Mouse (Mus musculus): ENCODE measurements around the gene Ttc8. TPM values are rescaled to one million over a fixed set of nuclear protein-coding genes. Genes with fewer than 3 reads are reported as not detected.
A peak's percentile ranks its signal among the peaks of the same experiment; 100 is the strongest.

Gene Ttc8
- polyA plus RNA-seq, 1 experiment: 17.6 TPM

- TF ChIP-seq POLR2A (IDR thresholded peaks at IDR 0.05; ENCODE audit: control insufficient read depth, low read depth, low read length) (no peak), CTCF (IDR thresholded peaks at IDR 0.05; ENCODE audit: control insufficient read depth, insufficient read depth, insufficient replicate concordance, low read depth, low read length) (no peak)
- no peak overlapping the region for H3K27ac ChIP-seq (ENCODE audit: control insufficient read depth, insufficient read depth, low read depth, low read length)
Observed at GRCm38 (mm10) chr12:99004752-99005151, 84.4 kb downstream of the Ttc8 start.

DNA sequence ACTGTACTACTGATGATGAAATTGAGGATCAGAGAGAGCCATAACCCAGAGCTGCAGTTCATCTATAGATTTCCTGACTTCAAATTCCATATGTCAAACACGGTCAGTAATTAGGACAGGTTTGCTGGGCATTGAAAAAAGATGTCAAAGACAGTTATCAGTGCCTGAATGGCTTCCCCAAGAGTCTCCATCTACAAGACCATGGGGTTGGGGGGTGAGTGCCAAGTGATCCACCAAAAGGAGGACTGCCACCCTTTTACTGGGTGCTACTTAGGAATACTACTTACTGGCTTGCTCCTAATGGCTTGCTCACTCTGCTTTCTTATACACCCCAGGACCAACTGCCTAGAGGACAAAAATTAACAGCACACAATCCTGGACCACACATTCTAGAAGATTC is 88.4 kb downstream of the Ttc8 start:
- Histone ChIP-seq H3K4me3 (ENCODE audit: control insufficient read depth, low read depth, low read length) (no peak overlapping the region), H3K36me3 (ENCODE audit: control insufficient read depth, insufficient read depth, low read length) (no peaks in the 10 kb centered on the region), H3K27ac (ENCODE audit: control insufficient read depth, insufficient read depth, low read depth, low read length) (no peak overlapping the region), H3K4me1 (ENCODE audit: control insufficient read depth, insufficient read depth, low read length) (peaks cover 8% of the 10 kb centered on the region), H3K27me3 (ENCODE audit: control insufficient read depth, insufficient read depth, low read length) (no peaks in the 10 kb centered on the region)
- TF ChIP-seq CTCF (IDR thresholded peaks at IDR 0.05; ENCODE audit: control insufficient read depth, insufficient read depth, insufficient replicate concordance, low read depth, low read length): no peak
- TF ChIP-seq POLR2A (IDR thresholded peaks at IDR 0.05; ENCODE audit: control insufficient read depth, low read depth, low read length): no peak

More at GRCm38 (mm10) chr12:99004752-99005151, 84.4 kb downstream of the Ttc8 start:
- H3K27me3 ChIP-seq (ENCODE audit: control insufficient read depth, insufficient read depth, low read length): no peaks in the 10 kb centered on the region
- no peak overlapping the region for H3K4me3 ChIP-seq (ENCODE audit: control insufficient read depth, low read depth, low read length)
- no peaks in the 10 kb centered on the region for H3K36me3 ChIP-seq (ENCODE audit: control insufficient read depth, insufficient read depth, low read length)
- no peaks in the 10 kb centered on the region for H3K4me1 ChIP-seq (ENCODE audit: control insufficient read depth, insufficient read depth, low read length)

DNA sequence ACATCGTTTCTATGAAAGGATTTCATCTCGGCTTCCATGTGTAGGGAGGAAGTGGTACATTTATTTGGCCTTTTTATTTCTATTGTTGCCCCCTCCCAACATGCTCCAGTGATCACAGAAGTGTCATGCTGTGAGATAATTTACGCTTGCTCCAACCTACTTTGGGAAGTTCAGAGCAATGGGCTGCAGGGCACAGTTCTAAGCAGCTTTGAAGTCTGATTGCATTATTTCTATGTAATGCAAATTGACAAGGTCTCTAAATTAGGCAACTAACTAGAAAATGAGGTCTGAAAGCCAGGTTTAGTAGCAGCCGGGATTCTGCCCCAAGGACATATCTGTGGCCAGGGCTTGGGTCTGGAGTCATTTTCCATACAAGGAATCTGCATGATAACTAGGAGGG is 89.1 kb downstream of the Ttc8 start:
- H3K36me3 ChIP-seq (ENCODE audit: control insufficient read depth, insufficient read depth, low read length): no peaks in the 10 kb centered on the region
- TF ChIP-seq POLR2A (IDR thresholded peaks at IDR 0.05; ENCODE audit: control insufficient read depth, low read depth, low read length) (no peak), CTCF (IDR thresholded peaks at IDR 0.05; ENCODE audit: control insufficient read depth, insufficient read depth, insufficient replicate concordance, low read depth, low read length) (no peak)

GRCm38 (mm10) chr12:99010044-99010443 is 89.7 kb downstream of the Ttc8 start:
- no peak for TF ChIP-seq CTCF (IDR thresholded peaks at IDR 0.05; ENCODE audit: control insufficient read depth, insufficient read depth, insufficient replicate concordance, low read depth, low read length)
- no peak for TF ChIP-seq POLR2A (IDR thresholded peaks at IDR 0.05; ENCODE audit: control insufficient read depth, low read depth, low read length)
- no peak overlapping the region for H3K27ac ChIP-seq (ENCODE audit: control insufficient read depth, insufficient read depth, low read depth, low read length)
- H3K27me3 ChIP-seq (ENCODE audit: control insufficient read depth, insufficient read depth, low read length): no peaks in the 10 kb centered on the region
- peak overlapping the region; percentile 53 for H3K4me3 ChIP-seq (ENCODE audit: control insufficient read depth, low read depth, low read length)
- no peaks in the 10 kb centered on the region for H3K36me3 ChIP-seq (ENCODE audit: control insufficient read depth, insufficient read depth, low read length)
- peaks cover 8% of the 10 kb centered on the region for H3K4me1 ChIP-seq (ENCODE audit: control insufficient read depth, insufficient read depth, low read length)

More for the DNA sequence above, 89.1 kb downstream of the Ttc8 start:
- Histone ChIP-seq H3K4me3 (ENCODE audit: control insufficient read depth, low read depth, low read length) (no peak overlapping the region; the same call in 1 of the 2 replicates), H3K27ac (ENCODE audit: control insufficient read depth, insufficient read depth, low read depth, low read length) (no peak overlapping the region), H3K27me3 (ENCODE audit: control insufficient read depth, insufficient read depth, low read length) (no peaks in the 10 kb centered on the region), H3K4me1 (ENCODE audit: control insufficient read depth, insufficient read depth, low read length) (peaks cover 8% of the 10 kb centered on the region)

GRCm38 (mm10) chr12:99011161-99011861 is 90.9 kb downstream of the Ttc8 start:
- peaks cover 8% of the 10 kb centered on the region for H3K4me1 ChIP-seq (ENCODE audit: control insufficient read depth, insufficient read depth, low read length)
- no peaks in the 10 kb centered on the region for H3K27me3 ChIP-seq (ENCODE audit: control insufficient read depth, insufficient read depth, low read length)
- H3K27ac ChIP-seq (ENCODE audit: control insufficient read depth, insufficient read depth, low read depth, low read length): no peak overlapping the region
- no peaks in the 10 kb centered on the region for H3K36me3 ChIP-seq (ENCODE audit: control insufficient read depth, insufficient read depth, low read length)
- peak overlapping the region; percentile 61 for H3K4me3 ChIP-seq (ENCODE audit: control insufficient read depth, low read depth, low read length)
- no peak for TF ChIP-seq POLR2A (IDR thresholded peaks at IDR 0.05; ENCODE audit: control insufficient read depth, low read depth, low read length)
- TF ChIP-seq CTCF (IDR thresholded peaks at IDR 0.05; ENCODE audit: control insufficient read depth, insufficient read depth, insufficient replicate concordance, low read depth, low read length): no peak

GRCm38 (mm10) chr12:99015870-99016269 is 95.5 kb downstream of the Ttc8 start:
- H3K27ac ChIP-seq (ENCODE audit: control insufficient read depth, insufficient read depth, low read depth, low read length): no peak overlapping the region
- H3K36me3 ChIP-seq (ENCODE audit: control insufficient read depth, insufficient read depth, low read length): no peaks in the 10 kb centered on the region
- no peaks in the 10 kb centered on the region for H3K27me3 ChIP-seq (ENCODE audit: control insufficient read depth, insufficient read depth, low read length)
- no peak overlapping the region for H3K4me3 ChIP-seq (ENCODE audit: control insufficient read depth, low read depth, low read length)
- TF ChIP-seq CTCF (IDR thresholded peaks at IDR 0.05; ENCODE audit: control insufficient read depth, insufficient read depth, insufficient replicate concordance, low read depth, low read length) (no peak), POLR2A (IDR thresholded peaks at IDR 0.05; ENCODE audit: control insufficient read depth, low read depth, low read length) (no peak)
- H3K4me1 ChIP-seq (ENCODE audit: control insufficient read depth, insufficient read depth, low read length): peaks cover 7% of the 10 kb centered on the region

DNA sequence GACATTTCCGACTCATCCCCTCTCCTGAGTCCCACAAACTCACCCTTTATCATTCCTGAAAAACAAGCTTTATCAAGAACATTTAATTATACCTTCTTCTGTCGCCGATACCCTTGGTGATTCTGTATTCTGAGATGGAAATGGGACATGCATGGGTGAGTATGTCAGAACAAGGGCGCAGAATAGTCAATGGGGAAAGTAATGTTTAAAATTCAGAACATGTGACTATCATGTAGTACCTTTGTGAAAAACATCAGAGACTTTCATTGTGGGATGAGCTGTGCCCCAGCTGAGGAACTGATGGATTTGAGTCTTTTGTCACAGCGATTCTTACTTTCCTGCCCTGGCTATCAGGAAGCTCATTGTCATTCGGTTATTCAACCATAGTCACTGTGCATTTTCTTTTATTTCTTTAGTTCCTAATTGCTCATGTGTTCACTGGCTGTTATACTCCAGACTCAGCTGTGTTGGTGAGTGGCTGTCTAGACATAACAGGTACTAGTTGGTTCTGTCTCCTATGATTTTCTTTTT is 104.1 kb downstream of the Ttc8 start:
- Histone ChIP-seq H3K27ac (ENCODE audit: control insufficient read depth, insufficient read depth, low read depth, low read length) (no peak overlapping the region), H3K36me3 (ENCODE audit: control insufficient read depth, insufficient read depth, low read length) (no peaks in the 10 kb centered on the region), H3K4me3 (ENCODE audit: control insufficient read depth, low read depth, low read length) (no peak overlapping the region), H3K4me1 (ENCODE audit: control insufficient read depth, insufficient read depth, low read length) (no peaks in the 10 kb centered on the region), H3K27me3 (ENCODE audit: control insufficient read depth, insufficient read depth, low read length) (no peaks in the 10 kb centered on the region)
- no peak for TF ChIP-seq POLR2A (IDR thresholded peaks at IDR 0.05; ENCODE audit: control insufficient read depth, low read depth, low read length)
- no peak for TF ChIP-seq CTCF (IDR thresholded peaks at IDR 0.05; ENCODE audit: control insufficient read depth, insufficient read depth, insufficient replicate concordance, low read depth, low read length)

All from testis, adult 2 months (tissue).